Mouse (Mus musculus) embryonic stem cell, embryonic (primary cell): ENCODE results near the gene Ugt1a1.

Source experiments
- CTCF ChIA-PET, 4 experiments: fragments of 300-600 bp in 2 of 4; fragments of 350-600 bp in 2 of 4; sonication (Branson Sonifier 250); formaldehyde crosslinking; loops; one replicate each; lab custom pipeline; 2022; ENCODE audit warnings: inconsistent platforms in 2 of 4; lab: Charles Lee
- POLR2A ChIA-PET, 4 experiments: fragments of 300-600 bp in 2 of 4; fragments of 350-600 bp in 2 of 4; sonication (Branson Sonifier 250); formaldehyde crosslinking; loops; one replicate each; lab custom pipeline; 2022; ENCODE audit warnings: antibody characterized with exemption in 4 of 4, inconsistent platforms in 1 of 4; lab: Charles Lee

The Ugt1a1 gene

GRCm38 (mm10) chr1:88229986-88230385 lies 18.2 kb downstream of the Ugt1a1 start:
- POLR2A ChIA-PET: no interaction called here
- CTCF ChIA-PET: no interaction called here

GRCm38 (mm10) chr1:88230421-88230820 lies 18.7 kb downstream of the Ugt1a1 start:
- CTCF ChIA-PET: interaction anchor here in 1 of 4 experiments (0.6 kb wide), 1 partner anchor 512 kb away, joined by 3 read pairs; no protein-coding TSS in a partner anchor
- POLR2A ChIA-PET: interaction anchor here in 1 of 4 experiments (1.0 kb wide), 1 partner anchor 10 kb away, joined by 4 read pairs; no protein-coding TSS in a partner anchor

GRCm38 (mm10) chr1:88230981-88231802 lies 19.4 kb downstream of the Ugt1a1 start:
- POLR2A ChIA-PET: interaction anchor here in 1 of 4 experiments (1.0 to 1.2 kb wide), 2 partner anchors 9 to 11 kb away, joined by 4 to 5 read pairs; no protein-coding TSS in a partner anchor
- CTCF ChIA-PET: interaction anchor here in 2 of 4 experiments (0.6 to 0.8 kb wide), 2 partner anchors 59 to 511 kb away, joined by 3 read pairs; no protein-coding TSS in a partner anchor

- POLR2A ChIA-PET: interaction anchor here in 1 of 4 experiments (0.7 to 3.0 kb wide), 5 partner anchors 9 to 879 kb away, joined by 3 to 15 read pairs (median 5); no protein-coding TSS in a partner anchor
- CTCF ChIA-PET: interaction anchor here in 1 of 4 experiments (0.7 kb wide), 1 partner anchor 9 kb away, joined by 3 read pairs; no protein-coding TSS in a partner anchor
These were observed 20.2 kb downstream of the Ugt1a1 start for GRCm38 (mm10) chr1:88231803-88232499.

DNA sequence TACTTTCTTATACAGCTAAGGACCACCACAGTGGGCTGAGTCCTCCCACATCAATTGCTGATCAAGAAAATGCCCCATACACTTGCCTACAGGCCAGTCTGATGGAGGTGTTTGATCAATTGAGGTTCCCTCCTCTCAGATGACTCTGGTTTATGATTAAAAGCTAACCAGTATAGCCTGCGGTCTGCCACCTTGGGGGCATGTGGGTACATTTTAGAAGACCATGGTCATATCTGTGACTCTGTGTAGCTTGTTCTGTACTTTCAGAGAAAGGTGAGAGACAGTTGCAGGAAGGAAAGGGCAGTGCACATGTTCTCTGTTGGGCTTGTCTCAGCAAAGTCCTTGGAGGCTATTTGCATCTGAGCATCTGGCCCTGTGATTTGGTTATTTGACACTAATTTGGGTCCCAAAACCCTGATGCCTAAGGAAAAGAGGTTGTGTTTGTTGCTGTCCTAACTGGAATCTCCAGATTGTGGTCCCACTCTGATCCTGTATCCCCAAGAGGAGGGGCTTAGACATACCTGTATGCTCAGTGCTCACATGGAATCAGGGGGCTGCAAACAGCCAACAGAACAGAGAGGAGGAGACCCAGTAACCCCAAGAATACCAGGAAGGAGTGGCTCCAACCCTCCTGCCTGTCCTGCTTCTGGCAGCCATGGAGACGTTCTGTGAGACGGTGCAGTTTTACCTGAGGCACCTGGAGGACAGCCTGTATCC lies 21.1 kb downstream of the Ugt1a1 start:
- ChIA-PET POLR2A (interaction anchor here in 2 of 4 experiments (0.6 to 3.0 kb wide), 7 partner anchors 10 to 880 kb away, joined by 3 to 15 read pairs (median 4); no protein-coding TSS in a partner anchor), CTCF (interaction anchor here in 1 of 4 experiments (0.7 kb wide), 1 partner anchor 10 kb away, joined by 3 read pairs; no protein-coding TSS in a partner anchor)

DNA sequence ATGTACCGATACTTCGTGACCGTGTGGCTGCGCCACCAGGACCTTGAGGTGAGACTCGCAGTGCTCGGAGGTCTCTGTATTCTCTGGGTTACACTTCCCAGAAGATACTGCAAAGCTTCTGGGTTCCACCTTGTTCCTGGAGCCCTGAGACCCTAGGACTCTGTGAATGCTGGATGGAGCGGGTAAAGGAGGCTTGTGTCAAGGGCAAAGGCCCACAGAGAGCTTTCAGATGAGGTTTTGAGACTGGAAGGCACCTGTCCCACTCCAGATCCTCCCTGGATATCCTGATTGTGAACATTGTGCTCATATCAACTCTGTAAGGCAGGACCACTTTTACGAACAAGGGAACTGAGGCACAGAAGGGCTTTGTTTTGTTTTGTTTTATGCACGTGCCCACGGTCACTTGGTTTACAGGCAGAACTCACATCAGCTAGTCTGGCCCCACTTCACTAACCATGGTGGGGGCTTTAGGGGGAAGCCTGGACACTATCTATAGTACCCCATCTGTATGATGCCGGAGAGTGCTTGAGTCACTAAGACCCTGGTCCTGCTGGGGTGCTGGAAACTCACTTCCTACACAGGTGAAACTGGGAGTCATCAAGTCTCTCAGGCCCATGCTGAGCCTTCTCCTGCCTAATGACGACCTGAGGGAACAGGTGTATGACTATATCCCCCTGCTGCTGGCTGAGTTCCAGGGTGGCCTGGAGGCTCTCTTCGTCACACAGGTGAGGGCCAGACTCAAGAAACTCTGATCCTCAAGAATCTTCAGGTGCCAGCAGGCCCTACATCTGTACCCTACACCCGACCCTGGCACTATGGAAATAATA lies 21.9 kb downstream of the Ugt1a1 start:
- POLR2A ChIA-PET: interaction anchor here in 3 of 4 experiments (0.5 to 3.0 kb wide), 8 partner anchors 9 to 32 kb away, joined by 3 to 15 read pairs (median 3); no protein-coding TSS in a partner anchor
- CTCF ChIA-PET: no interaction called here

- POLR2A ChIA-PET: interaction anchor here in 2 of 4 experiments (0.5 to 3.0 kb wide), 5 partner anchors 10 to 15 kb away, joined by 3 to 15 read pairs (median 3); no protein-coding TSS in a partner anchor
- CTCF ChIA-PET: interaction anchor here in 1 of 4 experiments (0.6 kb wide), 1 partner anchor 666 kb away, joined by 3 read pairs; no protein-coding TSS in a partner anchor
These were observed 22.5 kb downstream of the Ugt1a1 start for GRCm38 (mm10) chr1:88234248-88234610.

GRCm38 (mm10) chr1:88234646-88235045 lies 22.9 kb downstream of the Ugt1a1 start:
- ChIA-PET POLR2A (interaction anchor here in 1 of 4 experiments (1.2 to 3.0 kb wide), 2 partner anchors 11 to 15 kb away, joined by 4 to 15 read pairs; no protein-coding TSS in a partner anchor), CTCF (interaction anchor here in 2 of 4 experiments (0.6 to 0.8 kb wide), 2 partner anchors 67 to 666 kb away, joined by 3 to 4 read pairs; no protein-coding TSS in a partner anchor)

DNA sequence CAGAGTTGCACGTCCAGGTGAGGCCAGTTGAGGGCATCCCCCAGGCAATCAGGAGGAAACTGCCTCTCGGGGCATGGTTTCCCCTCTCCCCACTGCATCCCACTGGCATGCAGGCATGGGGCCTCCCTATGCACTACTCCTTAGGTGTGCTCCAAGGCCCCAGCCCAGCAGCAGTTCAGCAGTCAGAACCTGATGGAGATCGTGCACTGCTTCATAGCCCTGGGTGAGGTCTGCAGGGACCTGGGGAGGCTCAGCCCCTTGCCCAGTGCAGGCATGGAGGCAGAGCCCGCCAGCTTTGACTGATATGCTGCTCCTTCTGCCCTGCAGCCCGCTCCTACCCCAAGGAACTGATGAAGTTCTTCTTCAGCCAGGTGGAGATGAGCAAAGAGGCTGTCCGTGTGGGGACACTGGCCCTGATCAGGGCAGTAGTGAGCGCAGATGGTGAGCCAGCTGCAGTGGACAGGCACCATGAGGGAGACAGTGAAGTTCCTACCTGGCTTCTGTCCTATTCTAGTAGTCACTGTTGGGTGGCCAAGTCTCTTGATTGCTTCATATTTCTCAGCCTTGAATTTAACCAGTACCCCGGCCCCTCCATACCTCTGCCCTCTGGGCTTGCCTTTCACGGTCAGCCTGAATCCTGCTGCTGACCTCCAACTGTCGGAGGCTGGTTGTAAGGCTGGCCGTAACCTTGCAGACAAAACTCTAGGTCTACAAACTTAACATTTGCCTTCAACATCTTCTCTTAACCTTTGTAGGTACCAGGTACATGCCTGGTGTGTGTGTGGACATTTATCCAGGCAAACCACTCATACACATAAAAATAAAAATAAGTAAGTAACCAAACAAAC lies 23.5 kb downstream of the Ugt1a1 start:
- POLR2A ChIA-PET: interaction anchor here in 2 of 4 experiments (0.7 to 3.0 kb wide), 5 partner anchors 9 to 97 kb away, joined by 3 to 15 read pairs (median 3); no protein-coding TSS in a partner anchor
- CTCF ChIA-PET: interaction anchor here in 2 of 4 experiments (0.6 to 0.8 kb wide), 2 partner anchors 66 to 667 kb away, joined by 3 to 4 read pairs; no protein-coding TSS in a partner anchor

- ChIA-PET POLR2A (interaction anchor here in 2 of 4 experiments (0.5 to 1.9 kb wide), 8 partner anchors 10 to 110 kb away, joined by 3 to 6 read pairs (median 4); no protein-coding TSS in a partner anchor), CTCF (interaction anchor here in 1 of 4 experiments (0.6 kb wide), 1 partner anchor 70 kb away, joined by 3 read pairs; no protein-coding TSS in a partner anchor)
These were observed 24.2 kb downstream of the Ugt1a1 start for GRCm38 (mm10) chr1:88235894-88236415.

- ChIA-PET CTCF (interaction anchor here in 2 of 4 experiments (0.7 to 1.5 kb wide), 2 partner anchors 40 to 50 kb away, joined by 3 read pairs; partner anchors contain the start of genes Hjurp (in 1 of the 2) and Trpm8 (in 1 of the 2)), POLR2A (interaction anchor here in 2 of 4 experiments (0.5 to 1.9 kb wide), 6 partner anchors 10 to 998 kb away, joined by 3 to 5 read pairs (median 4); no protein-coding TSS in a partner anchor)
These were observed 25.6 kb downstream of the Ugt1a1 start for GRCm38 (mm10) chr1:88237311-88237710.

DNA sequence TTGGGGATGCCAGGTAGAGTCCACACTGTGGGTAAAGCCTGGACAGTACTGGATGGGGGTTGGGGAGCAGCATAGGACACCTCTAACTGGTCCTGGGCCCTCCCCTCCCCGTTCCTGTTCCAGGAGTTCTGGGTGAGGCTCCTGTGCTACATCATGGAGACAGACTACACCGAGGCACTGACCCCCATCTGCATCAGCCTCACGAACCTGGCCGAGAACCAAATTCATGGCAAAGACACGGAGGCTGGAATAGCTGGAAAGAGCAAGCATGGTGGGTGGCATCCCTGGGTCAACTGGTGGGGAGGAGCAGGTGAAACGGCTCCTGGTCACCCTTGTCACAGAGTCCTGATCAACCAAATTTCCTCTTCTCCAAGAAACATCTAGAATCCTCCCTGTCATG lies 27.0 kb downstream of the Ugt1a1 start:
- CTCF ChIA-PET: interaction anchor here in 1 of 4 experiments (0.6 kb wide), 1 partner anchor 39 kb away, joined by 3 read pairs; the partner anchor contains the start of genes Hjurp and Trpm8
- POLR2A ChIA-PET: interaction anchor here in 1 of 4 experiments (0.7 to 1.7 kb wide), 5 partner anchors 8 to 17 kb away, joined by 3 to 5 read pairs (median 3); no protein-coding TSS in a partner anchor

DNA sequence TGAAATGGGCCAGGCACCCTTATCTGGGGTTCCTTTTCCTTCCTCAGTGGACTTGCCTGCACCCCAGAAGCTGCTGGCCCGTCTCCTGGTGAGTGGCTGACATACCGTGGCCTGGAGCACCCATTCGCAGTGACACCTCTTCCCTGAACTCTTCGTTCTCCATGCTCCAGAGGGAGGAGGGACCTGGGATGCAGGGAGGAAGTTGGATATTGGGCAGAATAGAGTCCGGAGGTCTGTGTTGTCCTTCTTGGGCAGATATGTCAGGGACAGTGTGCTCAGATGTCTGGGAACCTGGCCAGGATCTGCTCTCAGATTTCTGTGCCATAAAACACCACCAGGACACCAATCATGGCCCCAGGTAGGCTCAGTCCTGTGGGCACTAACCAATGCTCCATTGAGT lies 28.3 kb downstream of the Ugt1a1 start:
- POLR2A ChIA-PET: interaction anchor here in 1 of 4 experiments (1.6 kb wide), 1 partner anchor 14 kb away, joined by 3 read pairs; no protein-coding TSS in a partner anchor
- CTCF ChIA-PET: no interaction called here

DNA sequence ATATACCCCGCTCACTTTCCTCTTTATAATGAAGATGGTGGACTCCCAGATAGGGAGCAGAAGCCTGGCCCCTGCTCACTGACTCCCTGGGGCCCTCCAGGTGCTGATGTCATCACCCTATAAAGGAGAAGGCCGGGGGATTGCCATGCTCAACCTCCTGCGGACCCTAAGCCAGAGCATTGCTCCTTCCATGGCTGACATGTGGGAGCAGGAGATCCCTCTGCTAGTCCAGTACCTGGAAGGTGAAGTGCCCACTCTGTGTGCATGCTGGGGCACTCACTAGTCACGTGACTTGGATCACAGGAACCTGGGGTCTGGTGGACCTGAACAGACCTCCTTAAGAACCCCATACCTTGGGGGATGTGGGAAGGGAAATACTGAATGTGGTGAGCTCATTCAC lies 28.8 kb downstream of the Ugt1a1 start:
- ChIA-PET POLR2A (interaction anchor here in 1 of 4 experiments (1.2 kb wide), 1 partner anchor 25 kb away, joined by 4 read pairs; no protein-coding TSS in a partner anchor), CTCF (interaction anchor here in 1 of 4 experiments (0.8 kb wide), 1 partner anchor 47 kb away, joined by 3 read pairs; no protein-coding TSS in a partner anchor)

DNA sequence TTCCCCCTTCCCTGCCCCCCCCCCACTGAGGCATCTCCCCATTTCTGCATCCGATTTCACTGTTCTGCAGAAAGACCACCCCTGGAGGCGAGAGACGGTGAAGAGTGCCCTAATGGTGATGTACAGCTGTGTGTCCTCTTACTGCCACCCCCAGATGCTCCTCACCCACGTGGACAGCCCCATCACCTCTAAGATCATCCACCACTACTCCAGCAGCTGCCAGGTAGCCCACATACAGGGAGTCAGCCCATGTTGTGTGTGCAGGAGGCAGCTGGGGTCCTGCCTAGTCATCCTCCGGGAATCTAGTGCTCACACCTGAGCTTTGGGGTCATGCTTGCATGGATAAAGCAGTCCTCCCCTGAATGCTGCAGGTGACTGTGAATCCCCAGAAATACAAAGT lies 32.1 kb downstream of the Ugt1a1 start:
- CTCF ChIA-PET: interaction anchor here in 2 of 4 experiments (0.5 to 4.1 kb wide), 4 partner anchors 41 to 213 kb away, joined by 3 to 11 read pairs (median 4); no protein-coding TSS in a partner anchor
- POLR2A ChIA-PET: interaction anchor here in 3 of 4 experiments (0.6 to 2.1 kb wide), 6 partner anchors 10 to 1193 kb away, joined by 3 to 11 read pairs (median 6); partner anchors contain the start of genes Hjurp (in 1 of the 3) and Trpm8 (in 1 of the 3)
